Mouse (Mus musculus) hindlimb bud, embryonic 11.5 days (tissue): ENCODE measurements around the gene Ube2f.

Experiments used
- DNase-seq: peaks from one replicate; pipeline ENCODE4 v3.0.0-alpha.2; 2012; ENCODE audit warnings: low read depth, low spot score; ENCODE audit errors: extremely low spot score

Gene Ube2f

GRCm38 (mm10) chr1:91249564-91250414 lies at the start of gene Ube2f:
Gene Ube2f, plus strand, starts transcription at chr1:91250304.
- peak; percentile 93 for DNase-seq

GRCm38 (mm10) chr1:91201122-91201521 lies 49.0 kb upstream of the Ube2f start:
- no peak for DNase-seq

- no peak for DNase-seq
Measured at GRCm38 (mm10) chr1:91204221-91204765, 45.8 kb upstream of the Ube2f start.

- no peak for DNase-seq
Measured at GRCm38 (mm10) chr1:91205651-91206050, 44.5 kb upstream of the Ube2f start.

- DNase-seq, result no peak
Measured at GRCm38 (mm10) chr1:91206336-91206735, 43.8 kb upstream of the Ube2f start.

GRCm38 (mm10) chr1:91206873-91207272 lies 43.2 kb upstream of the Ube2f start:
- no peak for DNase-seq

GRCm38 (mm10) chr1:91207334-91208074 lies 42.6 kb upstream of the Ube2f start:
- DNase-seq, result no peak

- no peak for DNase-seq
Measured at GRCm38 (mm10) chr1:91209343-91209742, 40.8 kb upstream of the Ube2f start.

GRCm38 (mm10) chr1:91209785-91210184 lies 40.3 kb upstream of the Ube2f start:
- no peak for DNase-seq

GRCm38 (mm10) chr1:91211099-91211498 lies 39.0 kb upstream of the Ube2f start:
- DNase-seq, result peak; percentile 33

GRCm38 (mm10) chr1:91211591-91212008 lies 38.5 kb upstream of the Ube2f start:
- no peak for DNase-seq

- DNase-seq, result no peak
Measured at GRCm38 (mm10) chr1:91215264-91215663, 34.8 kb upstream of the Ube2f start.

GRCm38 (mm10) chr1:91215981-91216380 lies 34.1 kb upstream of the Ube2f start:
- no peak for DNase-seq

- no peak for DNase-seq
Measured at GRCm38 (mm10) chr1:91216504-91217267, 33.4 kb upstream of the Ube2f start.

GRCm38 (mm10) chr1:91219641-91220321 lies 30.3 kb upstream of the Ube2f start:
- DNase-seq, result no peak

GRCm38 (mm10) chr1:91220322-91220672 lies 29.8 kb upstream of the Ube2f start:
- DNase-seq, result no peak

- DNase-seq, result no peak
Measured at GRCm38 (mm10) chr1:91226562-91226961, 23.5 kb upstream of the Ube2f start.

GRCm38 (mm10) chr1:91227381-91228054 lies 22.6 kb upstream of the Ube2f start:
- DNase-seq, result no peak

GRCm38 (mm10) chr1:91231142-91231541 lies 19.0 kb upstream of the Ube2f start:
- no peak for DNase-seq

- DNase-seq, result no peak
Measured at GRCm38 (mm10) chr1:91231896-91232295, 18.2 kb upstream of the Ube2f start.
